Mouse (Mus musculus) heart, adult 9 months (tissue): ENCODE measurements around the gene Tmem169.

Experiments used
- DNase-seq, 2 experiments: peaks; one replicate each; pipeline ENCODE4 v3.0.0; 2022; ENCODE audit warnings: low spot score in 2 of 2

The Tmem169 gene

DNA sequence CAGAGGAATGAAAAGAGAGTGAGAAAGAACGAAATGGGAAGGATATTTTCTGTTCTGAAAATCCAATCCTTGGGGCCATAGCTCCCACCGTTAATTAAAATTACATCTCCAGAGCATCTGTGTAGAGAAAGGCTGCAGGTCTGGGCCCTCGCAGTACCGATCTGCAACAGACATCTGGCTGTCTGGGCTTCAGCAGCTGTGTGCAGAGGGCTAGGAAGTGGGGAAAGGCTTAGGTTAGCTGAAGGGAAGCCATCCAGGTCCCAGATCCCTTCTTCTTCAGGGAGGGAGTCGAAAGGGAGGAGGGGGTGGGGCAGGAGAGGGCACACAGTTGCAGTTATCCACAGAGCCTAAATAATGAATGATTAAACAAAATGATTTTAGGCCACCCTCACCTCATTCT is 370 bp downstream of the Tmem169 start:
- no peak for DNase-seq

- DNase-seq = no peak
Observed at GRCm38 (mm10) chr1:72286904-72287303, 2.7 kb downstream of the Tmem169 start.

DNA sequence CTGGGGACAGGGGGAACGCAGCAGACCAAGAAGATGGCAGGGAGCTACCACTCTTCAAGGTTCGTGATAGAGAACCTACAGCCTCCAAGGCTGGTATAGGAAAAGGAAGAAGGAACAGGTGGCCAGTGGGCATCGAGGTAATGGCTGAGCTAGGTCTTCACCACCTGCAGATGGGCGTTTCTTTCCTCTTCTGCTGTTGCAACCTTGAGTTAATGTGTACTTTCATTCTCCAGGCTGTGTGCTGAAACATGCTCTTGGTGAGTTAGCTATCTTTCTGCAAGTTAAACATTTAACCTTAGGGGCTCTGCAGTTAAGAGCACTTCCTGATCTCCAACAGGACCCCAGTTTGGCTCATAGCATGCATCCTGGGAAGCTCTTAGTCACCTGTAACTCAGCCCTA is 3.7 kb downstream of the Tmem169 start:
- DNase-seq = no peak

GRCm38 (mm10) chr1:72288527-72289150 is 4.5 kb downstream of the Tmem169 start:
- DNase-seq = no peak

DNA sequence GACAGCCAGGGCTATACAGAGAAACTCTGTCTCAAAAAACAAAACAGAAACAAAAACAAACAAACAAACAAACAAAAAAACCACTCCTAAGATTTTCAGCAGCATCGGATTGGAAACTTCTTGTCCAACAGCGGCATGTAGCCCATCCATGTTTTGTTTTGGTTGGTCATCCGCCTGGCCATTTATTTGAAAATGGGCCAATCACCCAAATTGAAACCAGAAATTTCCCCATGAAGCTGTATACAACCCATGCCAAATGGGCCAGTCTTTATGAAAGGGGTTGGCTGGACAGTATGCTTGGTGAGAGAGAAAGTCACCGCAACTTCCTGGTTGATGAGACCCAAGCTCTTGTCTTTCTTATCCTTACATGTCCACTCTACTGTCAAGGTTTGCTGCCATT is 6.7 kb downstream of the Tmem169 start:
- DNase-seq = no peak

DNA sequence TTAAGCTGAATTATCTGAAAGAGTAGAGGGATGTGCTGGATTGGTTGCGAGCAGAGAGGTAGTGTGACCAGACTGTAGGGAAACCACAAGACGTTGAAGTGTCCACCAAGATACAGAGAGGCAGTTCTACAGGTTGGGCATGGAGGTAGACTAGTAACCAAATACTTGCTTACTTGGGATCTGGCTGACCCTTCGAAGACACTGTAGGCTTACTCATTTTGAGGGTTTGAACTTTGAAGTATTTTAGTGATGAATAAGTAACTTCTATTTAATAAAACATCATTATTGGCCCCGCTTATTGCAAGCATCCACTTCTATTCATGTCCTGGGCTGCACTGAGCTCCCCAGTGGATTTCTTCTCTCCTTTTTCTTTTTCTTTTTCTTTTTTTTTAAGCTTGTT is 7.3 kb downstream of the Tmem169 start:
- no peak for DNase-seq

GRCm38 (mm10) chr1:72291925-72292324 is 7.8 kb downstream of the Tmem169 start:
- DNase-seq = no peak

- DNase-seq = no peak
Observed at GRCm38 (mm10) chr1:72293869-72294663, 9.9 kb downstream of the Tmem169 start.

DNA sequence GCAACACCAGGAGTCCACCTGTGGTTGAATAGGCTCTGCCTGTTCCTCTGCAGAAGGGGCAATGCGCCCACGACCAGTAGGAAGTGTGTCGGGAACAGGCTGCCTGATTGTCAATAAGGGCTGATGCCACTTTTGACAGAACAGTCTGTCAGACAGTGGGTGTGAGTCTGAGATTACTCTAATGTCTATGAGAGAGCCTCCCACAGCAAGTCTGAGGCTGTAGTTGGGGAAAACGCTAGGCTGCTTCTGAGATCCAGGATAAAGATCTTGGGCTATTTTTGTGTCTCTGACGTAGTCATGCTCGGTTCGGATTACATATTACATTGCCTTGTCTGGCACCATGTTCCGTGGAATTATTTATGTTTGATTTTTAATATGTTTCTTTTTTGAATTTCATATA is 11.6 kb downstream of the Tmem169 start:
- no peak for DNase-seq

- no peak for DNase-seq
Observed at GRCm38 (mm10) chr1:72301845-72302244, 17.7 kb downstream of the Tmem169 start.

DNA sequence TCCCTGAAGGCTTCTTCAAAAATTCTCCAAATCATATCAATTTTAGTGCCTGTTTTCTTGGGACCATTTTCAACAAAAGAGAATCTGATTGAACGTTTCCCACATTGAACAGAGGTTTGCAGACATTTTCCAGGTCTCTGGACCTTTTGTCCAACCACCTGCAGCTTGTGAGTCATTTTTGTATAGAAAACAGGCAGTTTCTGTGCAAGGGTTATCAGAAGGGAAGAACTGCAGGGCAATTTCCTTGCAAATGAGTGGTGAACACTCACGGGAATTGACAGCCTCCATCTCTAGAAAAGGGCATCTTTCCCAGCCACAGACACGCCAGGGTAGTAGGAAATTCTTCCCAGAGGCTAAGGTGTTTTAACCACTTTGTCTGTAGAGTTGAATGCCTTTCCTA is 22.1 kb downstream of the Tmem169 start:
- no peak for DNase-seq

DNA sequence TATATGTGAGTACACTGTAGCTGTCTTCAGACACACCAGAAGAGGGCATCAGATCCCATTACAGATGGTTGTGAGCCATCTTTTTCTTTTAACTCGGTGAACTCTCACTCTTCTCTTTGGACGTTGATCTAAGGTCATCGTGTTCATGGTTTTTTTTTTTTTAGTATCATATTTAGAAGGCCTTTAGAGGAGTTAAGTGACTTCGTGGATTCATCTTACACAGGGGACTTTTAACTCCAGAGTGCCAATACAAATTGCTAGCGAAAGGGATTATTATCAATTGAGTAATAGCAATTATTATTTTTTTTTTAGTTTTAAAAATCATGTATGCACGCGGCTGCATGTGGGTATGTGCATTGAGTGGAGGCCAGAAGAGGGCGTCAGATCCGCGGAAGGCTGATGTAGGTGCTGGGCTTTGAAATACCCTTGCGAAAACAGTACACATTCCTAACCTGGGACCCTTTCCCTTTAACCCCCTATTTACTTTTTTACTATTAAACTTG is 22.6 kb downstream of the Tmem169 start:
- DNase-seq = no peak

DNA sequence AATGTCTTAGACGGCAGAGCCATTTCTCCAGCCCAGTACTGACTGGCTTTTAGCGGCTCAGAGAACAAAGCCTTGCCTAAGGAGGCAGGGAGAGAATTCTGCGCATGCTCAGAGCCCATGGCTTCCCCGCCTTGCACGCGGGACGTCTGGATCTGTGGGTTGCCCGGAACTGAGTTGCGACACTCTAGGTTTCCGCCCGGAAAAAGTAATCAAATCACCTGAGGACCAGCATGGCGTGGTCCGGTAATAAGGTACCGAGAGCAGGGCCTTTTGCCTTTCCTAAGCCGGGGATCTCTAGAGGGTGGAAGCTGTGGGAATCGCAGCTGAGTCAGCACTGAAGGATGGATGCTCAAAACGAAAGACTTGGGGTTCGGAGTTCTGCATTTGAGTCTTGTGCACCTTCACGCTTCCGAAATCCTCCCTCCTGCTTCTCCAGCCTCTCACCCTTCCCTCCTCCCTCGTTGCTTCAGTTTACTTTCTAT is 23.2 kb downstream of the Tmem169 start, which contains the start of gene Xrcc5:
Xrcc5 (plus strand) TSS at position 105 of the 482 bp plus-strand sequence.
- DNase-seq = peak; percentile 89 to 90

GRCm38 (mm10) chr1:72308919-72309318 is 24.8 kb downstream of the Tmem169 start:
- no peak for DNase-seq

DNA sequence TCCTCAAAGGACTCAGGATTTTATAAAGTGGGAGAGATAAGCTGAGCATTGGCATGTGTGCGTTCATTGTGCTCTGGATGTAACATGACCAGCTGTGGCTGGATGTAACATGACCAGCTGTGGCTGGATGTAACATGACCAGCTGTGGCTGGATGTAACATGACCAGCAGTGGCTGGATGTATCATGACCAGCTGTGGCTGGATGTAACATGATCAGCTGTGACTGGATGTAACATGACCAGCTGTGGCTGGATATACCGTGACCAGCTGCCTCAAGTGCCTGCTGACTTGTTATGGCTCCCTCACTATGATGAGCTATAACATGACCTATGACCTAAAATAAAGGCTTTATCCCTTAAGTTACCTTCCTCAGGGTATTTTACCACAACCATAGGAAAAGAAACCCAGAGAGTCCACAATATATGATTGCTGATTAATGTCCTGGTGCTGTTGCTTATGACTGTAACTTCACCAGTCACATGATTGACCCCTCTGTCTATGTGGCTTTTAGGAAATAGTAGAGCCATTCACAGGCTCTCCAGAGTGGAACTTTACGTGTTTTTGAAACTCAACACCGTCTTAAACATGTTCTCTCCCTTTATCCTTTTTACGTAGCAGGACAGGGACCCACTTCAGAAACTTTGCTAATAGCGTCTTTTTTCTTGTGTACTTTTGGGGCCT is 25.7 kb downstream of the Tmem169 start:
- no peak for DNase-seq

GRCm38 (mm10) chr1:72312701-72313398 is 28.7 kb downstream of the Tmem169 start:
- DNase-seq = no peak

DNA sequence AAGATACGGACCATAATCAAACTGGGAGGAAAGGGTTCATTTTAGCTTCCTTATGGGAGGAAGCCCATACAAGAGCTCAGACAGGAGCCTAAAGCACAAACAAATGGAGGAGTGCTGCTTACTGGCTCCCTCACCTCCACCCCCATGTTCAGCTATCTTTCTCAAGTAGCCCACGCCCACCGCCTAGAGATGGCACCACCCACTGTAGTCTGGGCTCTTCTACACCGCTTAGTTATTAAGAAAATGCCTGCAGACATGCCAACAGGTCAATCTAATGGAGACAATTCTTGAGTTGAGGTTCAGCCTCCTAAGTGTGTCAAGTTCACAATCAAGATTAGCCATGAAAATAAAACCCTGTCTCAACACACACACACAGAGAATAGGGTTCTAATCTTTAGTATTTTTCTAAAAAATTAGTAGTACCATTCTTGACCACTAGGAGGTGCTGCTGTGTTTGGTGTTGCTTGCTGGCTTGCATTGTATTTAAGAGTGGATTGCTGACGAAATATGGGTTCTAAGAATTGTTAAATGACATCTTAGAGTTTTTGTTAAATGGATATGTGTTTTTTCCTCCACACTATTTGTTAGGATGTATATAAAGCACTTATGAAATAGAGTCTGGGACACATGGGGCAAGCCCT is 29.4 kb downstream of the Tmem169 start:
- DNase-seq = no peak

DNA sequence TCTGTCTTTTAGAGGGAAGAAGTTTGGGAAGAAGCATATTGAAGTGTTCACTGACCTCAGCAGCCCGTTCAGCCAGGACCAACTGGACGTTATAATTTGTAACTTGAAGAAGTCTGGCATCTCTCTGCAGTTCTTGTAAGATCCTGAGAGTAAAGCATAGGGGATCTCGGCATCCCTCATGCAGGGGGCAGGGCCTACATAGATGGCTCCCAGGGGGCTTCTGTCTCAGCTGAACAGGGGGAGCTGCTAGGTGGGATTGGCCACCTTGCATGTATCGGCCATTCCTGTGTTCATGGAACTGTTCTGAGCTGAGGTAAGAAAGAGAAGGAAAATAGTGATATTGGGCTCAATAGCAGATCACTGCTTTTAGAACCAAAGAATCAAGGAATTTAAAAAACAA is 31.3 kb downstream of the Tmem169 start:
- no peak for DNase-seq

DNA sequence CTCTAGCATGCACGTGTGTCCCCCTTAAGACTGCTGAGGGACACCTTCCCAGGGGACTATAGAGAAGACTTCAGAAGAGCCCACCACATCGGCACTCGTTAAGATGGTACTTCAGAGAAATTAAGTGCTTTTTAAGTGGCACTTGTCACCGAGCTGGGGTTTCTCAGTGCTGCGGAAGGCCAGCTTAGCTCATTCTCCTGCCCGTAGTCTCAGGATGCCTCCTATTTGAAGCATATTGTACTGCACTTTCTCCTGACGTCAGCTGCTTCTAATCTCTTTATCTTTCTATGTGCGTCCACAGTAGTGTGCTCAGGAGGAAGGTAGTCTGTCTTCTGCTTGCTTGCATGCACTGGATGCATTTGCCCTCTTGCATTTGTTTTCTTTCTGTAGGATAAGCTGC is 32.2 kb downstream of the Tmem169 start:
- no peak for DNase-seq

- DNase-seq = no peak
Observed at GRCm38 (mm10) chr1:72316901-72317300, 32.7 kb downstream of the Tmem169 start.

DNA sequence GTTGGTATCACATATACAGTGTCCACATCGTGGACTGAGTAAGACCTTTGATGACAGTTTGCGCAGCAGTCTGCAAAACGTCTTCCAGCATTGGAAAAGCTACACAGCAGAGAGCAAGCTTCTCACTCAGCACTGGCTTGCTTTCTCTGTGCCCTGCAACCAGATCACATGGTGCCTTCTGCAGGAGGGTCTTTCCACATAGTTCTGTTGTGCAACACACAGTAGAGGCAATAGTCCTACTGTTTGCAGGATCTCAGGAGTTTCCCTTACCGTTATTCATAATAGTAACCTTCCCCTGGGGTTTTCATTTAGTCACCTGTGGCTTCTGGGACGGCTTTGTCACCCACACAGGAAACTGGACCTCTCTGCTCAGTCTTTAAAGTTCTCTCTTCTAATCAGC is 36.6 kb downstream of the Tmem169 start:
- DNase-seq = no peak
